Mouse (Mus musculus) heart, embryonic 11.5 days (tissue): ENCODE data around the gene Cyld. TPM values are rescaled to one million over a fixed set of nuclear protein-coding genes. Genes with fewer than 3 reads are reported as not detected.
"Not testable (repeated sequence)": the region's sequence is repeated elsewhere in the genome, so short reads cannot be mapped to it uniquely, and the experiment has no call there.

Experiments
- ATAC-seq: fragments of 200-750 bp; cut with Nextera tagmentation; replicated peaks from 2 replicates; pipeline ENCODE4 v1.8.0; 2017; ENCODE audit warnings: moderate library complexity; ENCODE audit not compliant: insufficient number of reproducible peaks, low FRiP score, low TSS enrichment
- H3K27ac ChIP-seq: fragments of 300-500 bp; sonication (generic); 2 replicates; pipeline ENCODE4 v1.5.1; 2014; ENCODE audit warnings: mild to moderate bottlenecking, low read depth, low read length
- H3K27me3 ChIP-seq: fragments of 300-500 bp; sonication (generic); 2 replicates; pipeline ENCODE4 v1.6.1; 2014; ENCODE audit warnings: mild to moderate bottlenecking, low read length, mixed read lengths; ENCODE audit not compliant: control insufficient read depth, insufficient read depth
- H3K36me3 ChIP-seq: fragments of 300-500 bp; sonication (generic); 2 replicates; pipeline ENCODE4 v1.6.1; 2014; ENCODE audit warnings: mild to moderate bottlenecking, low read length, moderate library complexity, mixed read lengths; ENCODE audit not compliant: control insufficient read depth, insufficient read depth
- H3K4me1 ChIP-seq: fragments of 300-500 bp; sonication (generic); 2 replicates; pipeline ENCODE4 v1.6.1; 2014; ENCODE audit warnings: low read length; ENCODE audit not compliant: control insufficient read depth, insufficient read depth
- H3K4me2 ChIP-seq: fragments of 300-500 bp; sonication (generic); 2 replicates; pipeline ENCODE4 v1.6.1; 2014; ENCODE audit warnings: mild to moderate bottlenecking, moderate library complexity
- H3K4me3 ChIP-seq: fragments of 300-500 bp; sonication (generic); 2 replicates; pipeline ENCODE4 v1.5.1; 2014; ENCODE audit warnings: low read depth, low read length
- H3K9ac ChIP-seq: fragments of 300-500 bp; sonication (generic); 2 replicates; pipeline ENCODE4 v1.6.1; 2014; ENCODE audit warnings: mild to moderate bottlenecking, low read depth, low read length, moderate library complexity
- H3K9me3 ChIP-seq: fragments of 300-500 bp; sonication (generic); replicated peaks from 2 replicates; pipeline ENCODE4 v1.6.1; 2016; ENCODE audit warnings: low read length; ENCODE audit not compliant: control insufficient read depth
- WGBS: fragments of 180-500 bp; shearing (Covaris S2); extraction: QIAGEN DNeasy Blood & Tissue Kit; methylation state at CpG from one replicate; pipeline ENCODE4 v1.1.7; 2014; ENCODE audit not compliant: insufficient replicate concordance; 5-methylcytosine and 5-hydroxymethylcytosine counted together
- polyA plus RNA-seq: library from polyadenylated mRNA; unstranded; fragments of >200 nt; fragmentation: Nextera tagmentation; extraction: Ambion mirVana; gene quantifications from 2 replicates; pipeline ENCODE4 v1.2.1, GENCODE M21; 2014

Gene Cyld
- polyA plus RNA-seq, 1 experiment from 2014 or later = 11.5 TPM

GRCm38 (mm10) chr8:88783722-88784121 is 86.9 kb downstream of the Cyld start:
- no peaks in the 10 kb centered on the region for H3K27me3 ChIP-seq
- no peaks in the 10 kb centered on the region for H3K36me3 ChIP-seq
- no peak overlapping the region for H3K9ac ChIP-seq
- no peak for ATAC-seq
- H3K27ac ChIP-seq = no peak overlapping the region
- no peak overlapping the region for H3K4me3 ChIP-seq
- H3K4me1 ChIP-seq = peaks cover 4% of the 10 kb centered on the region; the same call in 1 of the 2 replicates
- no peak overlapping the region for H3K4me2 ChIP-seq
- 86% methylated on average over 1 of the region's 1 CpGs for WGBS
- H3K9me3 ChIP-seq = no peaks in the 10 kb centered on the region

DNA sequence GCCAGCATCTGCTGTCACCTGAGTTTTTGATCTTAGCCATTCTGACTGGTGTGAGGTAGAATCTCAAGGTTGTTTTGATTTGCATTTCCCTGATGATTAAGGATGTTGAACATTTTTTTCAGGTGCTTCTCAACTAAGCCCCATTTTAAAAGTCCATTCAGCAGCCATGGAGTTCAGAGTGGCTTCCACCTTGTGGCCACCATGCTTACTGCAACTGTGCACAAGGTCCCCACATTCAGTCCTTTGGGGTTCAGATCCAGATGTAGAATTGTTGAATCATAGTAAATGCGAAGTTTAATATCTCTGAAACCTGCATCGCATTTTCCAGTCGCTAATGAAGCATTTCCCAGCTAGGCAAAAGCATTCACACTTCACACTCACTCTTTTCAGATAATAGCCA is 91.5 kb downstream of the Cyld start:
- not testable (repeated sequence) for H3K27me3 ChIP-seq, H3K9ac ChIP-seq, H3K4me1 ChIP-seq, ATAC-seq, H3K4me3 ChIP-seq, H3K27ac ChIP-seq, H3K4me2 ChIP-seq, H3K36me3 ChIP-seq, H3K9me3 ChIP-seq
- 58% methylated on average over 3 of the region's 3 CpGs for WGBS

DNA sequence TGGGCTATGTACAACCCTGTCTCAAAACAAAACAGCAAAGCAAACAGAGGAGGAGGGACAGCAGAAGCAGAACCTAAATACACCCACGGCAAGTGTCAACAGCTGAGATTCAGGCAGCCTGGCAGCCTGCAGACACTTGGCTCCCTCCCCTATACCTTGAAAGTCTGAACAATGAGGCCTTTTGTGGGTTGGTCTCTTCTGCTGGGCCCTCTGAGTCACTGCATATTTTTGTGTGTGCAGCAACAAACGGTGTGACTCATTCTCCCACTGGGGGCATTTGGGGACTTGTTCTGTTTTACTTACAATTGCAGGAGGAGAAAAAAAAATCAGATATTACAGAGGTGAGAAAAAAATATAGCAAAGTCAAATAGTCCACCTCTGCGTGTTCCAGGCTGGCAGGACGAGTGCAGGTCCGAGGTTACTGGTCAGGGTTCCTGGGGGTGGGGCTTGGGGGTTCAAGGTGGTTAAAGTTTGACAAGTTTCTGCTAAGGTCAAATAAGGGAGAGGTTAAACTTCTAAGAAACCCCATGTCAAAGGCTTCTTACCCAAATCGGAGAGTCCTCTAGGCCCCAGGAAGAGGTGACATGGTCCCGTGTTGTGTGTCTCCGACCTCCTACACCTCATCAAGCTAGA is 96.0 kb downstream of the Cyld start:
- no peak overlapping the region for H3K4me2 ChIP-seq
- H3K9ac ChIP-seq = no peak overlapping the region
- no peaks in the 10 kb centered on the region for H3K36me3 ChIP-seq
- no peaks in the 10 kb centered on the region for H3K27me3 ChIP-seq
- no peaks in the 10 kb centered on the region for H3K4me1 ChIP-seq
- WGBS = 70% methylated on average over 8 of the region's 8 CpGs
- no peaks in the 10 kb centered on the region for H3K9me3 ChIP-seq
- ATAC-seq = no peak
- no peak overlapping the region for H3K27ac ChIP-seq
- H3K4me3 ChIP-seq = no peak overlapping the region

GRCm38 (mm10) chr8:88793324-88793722 is 96.5 kb downstream of the Cyld start:
- no peak for ATAC-seq
- H3K36me3 ChIP-seq = no peaks in the 10 kb centered on the region
- WGBS = 78% methylated on average over 9 of the region's 9 CpGs
- H3K4me3 ChIP-seq = no peak overlapping the region
- no peaks in the 10 kb centered on the region for H3K27me3 ChIP-seq
- no peaks in the 10 kb centered on the region for H3K9me3 ChIP-seq
- no peak overlapping the region for H3K4me2 ChIP-seq
- no peak overlapping the region for H3K9ac ChIP-seq
- H3K4me1 ChIP-seq = no peaks in the 10 kb centered on the region
- no peak overlapping the region for H3K27ac ChIP-seq

- Histone ChIP-seq H3K4me2 (no peak overlapping the region), H3K27ac (no peak overlapping the region), H3K4me3 (no peak overlapping the region), H3K9me3 (no peaks in the 10 kb centered on the region), H3K9ac (no peak overlapping the region), H3K4me1 (no peaks in the 10 kb centered on the region), H3K27me3 (no peaks in the 10 kb centered on the region), H3K36me3 (no peaks in the 10 kb centered on the region)
- 89% methylated on average over 24 of the region's 24 CpGs for WGBS
- ATAC-seq = no peak
Observed at GRCm38 (mm10) chr8:88793746-88794614, 97.2 kb downstream of the Cyld start.

GRCm38 (mm10) chr8:88794615-88794907 is 97.7 kb downstream of the Cyld start:
- 62% methylated on average over 7 of the region's 7 CpGs for WGBS
- Histone ChIP-seq H3K27me3 (no peaks in the 10 kb centered on the region), H3K4me1 (no peaks in the 10 kb centered on the region), H3K4me3 (no peak overlapping the region), H3K9ac (no peak overlapping the region), H3K9me3 (no peaks in the 10 kb centered on the region), H3K4me2 (no peak overlapping the region), H3K27ac (no peak overlapping the region), H3K36me3 (no peaks in the 10 kb centered on the region)
- no peak for ATAC-seq

- Histone ChIP-seq H3K4me1 (no peaks in the 10 kb centered on the region), H3K4me3 (no peak overlapping the region), H3K27ac (no peak overlapping the region), H3K9ac (no peak overlapping the region), H3K27me3 (no peaks in the 10 kb centered on the region), H3K4me2 (no peak overlapping the region), H3K9me3 (no peaks in the 10 kb centered on the region), H3K36me3 (no peaks in the 10 kb centered on the region)
- 79% methylated on average over 5 of the region's 5 CpGs for WGBS
- ATAC-seq = no peak
Observed at GRCm38 (mm10) chr8:88795896-88796295, 99.1 kb downstream of the Cyld start.

DNA sequence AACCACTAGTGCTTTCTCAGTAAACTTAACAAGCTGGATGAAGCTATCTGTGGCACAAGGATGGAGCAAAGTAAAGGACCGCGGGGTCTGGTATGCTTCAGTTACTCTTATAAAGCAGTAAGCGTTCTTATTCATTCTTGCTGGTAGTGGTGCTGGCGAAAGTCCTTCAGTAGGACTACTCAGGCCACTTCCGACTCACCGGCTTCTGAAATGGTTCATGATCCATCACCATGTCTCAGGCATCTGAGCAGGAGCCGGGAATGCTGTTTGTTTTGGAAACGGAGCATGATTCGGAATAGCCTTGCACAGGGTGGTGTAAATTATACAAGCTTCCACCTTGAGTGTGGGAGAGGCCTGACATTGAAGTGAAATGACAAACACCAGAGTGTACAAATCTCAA is 99.8 kb downstream of the Cyld start:
- Histone ChIP-seq H3K9ac (no peak overlapping the region), H3K4me3 (no peak overlapping the region), H3K4me2 (no peak overlapping the region), H3K4me1 (no peaks in the 10 kb centered on the region), H3K9me3 (no peaks in the 10 kb centered on the region), H3K27ac (no peak overlapping the region), H3K27me3 (no peaks in the 10 kb centered on the region), H3K36me3 (no peaks in the 10 kb centered on the region)
- 82% methylated on average over 9 of the region's 9 CpGs for WGBS
- no peak for ATAC-seq
